Mouse (Mus musculus): ENCODE measurements around the gene Pus7l.
"Not testable (repeated sequence)": the region's sequence is repeated elsewhere in the genome, so short reads cannot be mapped to it uniquely, and the experiment has no call there.

Pus7l gene

GRCm38 (mm10) chr15:94542567-94543408, 559 bp downstream of the Pus7l start:
- no peak for DNase-seq

DNA sequence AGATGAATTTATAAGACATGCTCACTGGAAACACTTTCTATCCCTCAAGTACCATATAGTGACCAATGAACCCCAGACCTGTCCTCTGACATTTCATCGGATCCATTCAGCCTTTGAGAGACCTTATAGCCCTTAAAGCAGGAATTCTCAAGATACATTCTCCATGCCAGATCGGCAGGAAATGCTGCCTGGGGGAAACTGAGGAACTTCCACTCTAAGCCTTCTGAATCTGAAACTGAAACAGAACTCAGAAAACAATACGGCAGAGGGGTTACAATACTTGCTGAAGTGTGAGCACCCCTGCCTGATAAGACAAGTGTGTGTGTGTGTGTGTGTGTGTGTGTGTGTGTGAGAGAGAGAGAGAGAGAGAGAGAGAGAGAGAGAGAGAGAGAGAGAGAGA, 4.1 kb downstream of the Pus7l start:
- DNase-seq = no peak

- no peak for DNase-seq
Measured at GRCm38 (mm10) chr15:94535521-94535920, 7.8 kb downstream of the Pus7l start.

DNA sequence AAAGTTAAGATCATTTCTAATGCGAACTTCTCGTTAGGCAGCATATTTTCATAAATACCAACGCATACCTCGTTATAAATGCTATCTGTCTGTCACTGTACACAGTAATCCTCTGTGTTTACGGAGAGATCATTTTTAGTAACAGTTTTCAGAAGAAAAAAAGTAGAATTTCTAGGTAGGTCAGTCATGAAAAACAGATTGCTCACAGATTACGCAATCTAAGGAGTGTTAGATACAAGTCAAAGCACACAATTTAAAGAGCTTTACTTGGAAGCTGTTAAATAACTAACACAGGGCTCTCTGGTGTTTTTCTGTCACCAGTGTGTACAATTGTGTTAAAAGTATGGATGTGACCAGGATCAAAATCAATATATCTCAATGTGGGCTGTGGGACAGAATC, 10.4 kb downstream of the Pus7l start:
- DNase-seq = no peak

- DNase-seq = no peak
Measured at GRCm38 (mm10) chr15:94532306-94532705, 11.0 kb downstream of the Pus7l start.

GRCm38 (mm10) chr15:94530519-94530918, 12.8 kb downstream of the Pus7l start:
- DNase-seq = no peak

- no peak for DNase-seq
Measured at GRCm38 (mm10) chr15:94524956-94525355, 18.4 kb downstream of the Pus7l start.

- DNase-seq = no peak
Measured at GRCm38 (mm10) chr15:94523251-94523650, 20.1 kb downstream of the Pus7l start.

- DNase-seq = no peak
Measured at GRCm38 (mm10) chr15:94520959-94521358, 22.4 kb downstream of the Pus7l start.

- DNase-seq = no peak
Measured at GRCm38 (mm10) chr15:94520205-94520900, 23.0 kb downstream of the Pus7l start.

DNA sequence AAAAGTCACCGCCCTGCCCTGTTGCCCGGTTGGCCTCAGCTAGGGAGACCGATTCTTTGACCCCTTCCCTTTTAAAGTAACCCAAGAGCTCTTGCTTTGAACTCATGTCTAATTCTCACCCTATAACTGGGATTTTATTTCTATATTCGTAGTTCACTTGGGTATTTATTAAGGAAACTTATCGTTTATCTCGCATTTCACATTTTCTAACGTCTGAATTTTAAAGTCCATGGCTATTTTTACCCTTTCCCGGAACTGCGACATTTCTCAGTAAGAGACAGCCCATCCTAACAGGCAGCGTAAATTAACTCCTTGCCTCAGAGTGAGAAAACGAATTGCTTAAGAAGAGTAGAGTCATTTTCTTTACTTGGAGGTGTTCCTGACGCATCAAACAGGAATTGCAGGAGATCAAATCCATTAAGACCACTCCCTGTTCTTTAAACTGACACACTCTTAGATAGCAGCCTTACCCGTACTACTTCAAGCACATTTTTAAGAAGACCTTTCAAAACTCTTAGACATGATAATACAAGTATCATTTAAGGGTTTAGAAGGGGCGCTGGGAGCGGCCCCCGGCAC, 25.3 kb downstream of the Pus7l start:
- DNase-seq = no peak

GRCm38 (mm10) chr15:94503451-94504215, 39.7 kb downstream of the Pus7l start:
- no peak for DNase-seq

- DNase-seq = no peak
Measured at GRCm38 (mm10) chr15:94499260-94499659, 44.1 kb downstream of the Pus7l start.

DNA sequence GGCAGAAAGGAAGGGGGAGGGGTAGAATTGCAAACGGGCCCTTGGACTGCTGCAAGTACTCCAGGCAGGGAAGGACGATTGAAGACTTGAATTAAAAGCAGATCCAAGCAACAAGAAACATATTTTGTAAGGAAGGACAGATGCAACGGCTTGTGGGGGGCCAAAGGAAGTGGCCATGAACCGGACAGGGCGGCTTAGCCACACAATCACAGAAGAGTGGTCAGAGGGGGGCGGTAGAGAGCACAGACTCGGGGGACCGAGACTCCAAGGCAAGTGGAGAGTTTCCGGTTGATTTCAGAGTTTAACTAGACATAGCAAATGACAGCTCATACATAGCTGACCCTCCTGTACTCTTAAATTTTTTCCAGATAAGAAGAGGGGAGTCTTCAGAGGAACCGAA, 47.4 kb downstream of the Pus7l start:
- DNase-seq = no peak

GRCm38 (mm10) chr15:94494445-94494844, 48.9 kb downstream of the Pus7l start:
- DNase-seq = no peak

GRCm38 (mm10) chr15:94489433-94489832, 53.9 kb downstream of the Pus7l start:
- DNase-seq = no peak

- DNase-seq = not testable (repeated sequence)
Measured at GRCm38 (mm10) chr15:94488028-94488427, 55.3 kb downstream of the Pus7l start.

DNA sequence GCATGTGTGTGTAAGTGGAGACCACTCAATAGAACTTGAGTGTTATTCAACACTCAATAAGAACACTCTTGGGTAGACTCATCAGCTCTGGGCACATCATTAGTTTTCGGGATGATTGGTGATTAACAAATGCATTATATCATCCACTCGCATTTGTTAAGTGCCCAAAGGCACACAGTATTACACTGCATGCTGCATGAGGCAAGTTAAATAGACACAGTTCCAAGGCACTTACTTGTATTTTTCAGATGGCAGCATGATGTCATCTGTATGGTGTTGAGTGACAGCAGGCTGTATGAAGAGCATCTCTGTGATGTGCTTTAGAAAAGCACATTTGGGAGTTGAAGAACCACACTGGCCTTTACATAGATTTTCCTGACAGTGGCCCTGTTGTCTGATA, 60.8 kb downstream of the Pus7l start:
- no peak for DNase-seq

DNA sequence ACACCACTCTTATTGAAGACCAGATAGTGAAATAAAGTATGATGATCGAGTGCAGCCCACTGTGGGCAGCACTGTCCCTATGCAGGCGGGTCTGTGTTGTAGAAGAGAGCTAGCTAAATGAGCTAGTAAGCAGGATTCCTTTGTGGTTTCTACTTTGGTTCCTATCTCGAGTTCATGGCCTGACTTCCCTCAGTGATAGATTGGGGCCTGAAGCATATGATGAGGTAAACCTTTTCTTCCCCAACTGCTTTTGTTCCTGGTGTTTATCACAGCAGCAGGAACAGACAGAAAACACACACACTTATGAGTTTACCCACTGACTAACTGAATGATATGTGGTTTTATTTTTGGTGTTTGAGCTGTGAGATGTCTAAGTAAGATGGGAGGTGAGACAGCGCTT, 62.6 kb downstream of the Pus7l start:
- no peak for DNase-seq

GRCm38 (mm10) chr15:94480248-94480647, 63.1 kb downstream of the Pus7l start:
- no peak for DNase-seq

DNA sequence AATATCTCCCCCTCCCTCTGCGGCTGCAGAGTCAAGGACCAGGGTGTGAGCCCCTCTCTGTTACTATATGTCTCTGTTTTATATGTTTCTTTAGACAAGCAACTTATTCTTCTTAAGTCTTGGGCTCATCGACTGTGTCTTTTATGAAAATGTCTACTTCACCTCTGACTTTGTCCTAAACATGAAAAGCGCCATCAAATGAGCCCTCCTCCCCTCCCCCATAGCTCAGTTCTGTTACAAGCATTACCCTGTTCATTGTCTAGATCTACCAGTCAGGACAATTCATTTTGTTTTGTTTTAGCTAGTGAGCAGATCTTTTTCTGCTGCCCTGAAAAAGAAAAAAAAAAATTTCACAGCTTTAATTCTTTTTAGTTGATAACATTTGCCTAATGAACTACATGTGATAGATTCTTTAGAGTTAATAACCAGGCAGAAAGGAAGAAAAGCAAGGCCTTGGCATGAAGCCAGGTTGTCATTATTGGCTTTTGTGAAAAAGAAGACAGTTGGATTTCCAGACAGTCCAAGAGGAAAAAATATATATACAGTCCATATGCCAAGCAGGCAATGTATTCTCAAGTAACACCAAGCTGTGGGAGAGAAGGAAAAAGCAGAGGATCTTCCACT, 63.7 kb downstream of the Pus7l start:
- no peak for DNase-seq

DNA sequence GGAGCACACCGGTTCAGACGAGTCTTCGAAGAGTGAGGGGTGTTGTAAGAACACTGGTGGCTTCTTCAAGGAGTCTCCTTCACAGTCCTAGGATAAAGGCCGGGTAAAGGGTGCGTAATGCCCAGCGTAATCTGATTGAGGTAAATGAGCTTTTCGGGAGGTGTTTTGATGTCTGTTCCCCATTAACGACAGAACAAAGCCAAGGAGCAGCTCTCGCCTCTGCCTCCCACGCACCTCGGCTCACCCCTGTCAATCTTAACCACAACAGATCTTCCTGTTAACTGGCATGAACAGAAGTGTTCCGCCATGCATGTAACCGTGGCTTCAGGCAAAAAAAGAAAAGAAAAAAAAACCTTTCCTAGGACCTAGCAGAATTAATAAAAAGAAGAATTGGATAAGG, 64.6 kb downstream of the Pus7l start:
- no peak for DNase-seq

DNA sequence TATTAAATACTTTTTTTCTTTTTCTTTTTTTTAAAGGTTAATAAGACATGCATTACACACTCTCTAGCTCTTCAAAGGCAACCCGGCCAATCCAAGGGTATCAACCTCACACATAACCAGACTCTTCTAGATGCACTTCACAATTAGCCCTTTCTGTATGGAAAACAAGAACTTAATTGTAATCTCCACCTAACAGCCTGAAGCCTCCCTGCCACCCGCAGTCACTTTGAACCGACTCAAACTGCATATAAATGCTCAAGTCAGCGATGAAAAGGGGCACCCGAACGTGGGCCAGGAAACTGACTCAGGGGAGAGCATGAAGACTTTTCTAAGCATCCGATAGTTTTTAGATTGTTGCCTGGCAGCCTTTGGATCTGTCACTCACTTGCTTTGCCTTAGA, 66.1 kb downstream of the Pus7l start:
- no peak for DNase-seq
